In the genomic region with DNA sequence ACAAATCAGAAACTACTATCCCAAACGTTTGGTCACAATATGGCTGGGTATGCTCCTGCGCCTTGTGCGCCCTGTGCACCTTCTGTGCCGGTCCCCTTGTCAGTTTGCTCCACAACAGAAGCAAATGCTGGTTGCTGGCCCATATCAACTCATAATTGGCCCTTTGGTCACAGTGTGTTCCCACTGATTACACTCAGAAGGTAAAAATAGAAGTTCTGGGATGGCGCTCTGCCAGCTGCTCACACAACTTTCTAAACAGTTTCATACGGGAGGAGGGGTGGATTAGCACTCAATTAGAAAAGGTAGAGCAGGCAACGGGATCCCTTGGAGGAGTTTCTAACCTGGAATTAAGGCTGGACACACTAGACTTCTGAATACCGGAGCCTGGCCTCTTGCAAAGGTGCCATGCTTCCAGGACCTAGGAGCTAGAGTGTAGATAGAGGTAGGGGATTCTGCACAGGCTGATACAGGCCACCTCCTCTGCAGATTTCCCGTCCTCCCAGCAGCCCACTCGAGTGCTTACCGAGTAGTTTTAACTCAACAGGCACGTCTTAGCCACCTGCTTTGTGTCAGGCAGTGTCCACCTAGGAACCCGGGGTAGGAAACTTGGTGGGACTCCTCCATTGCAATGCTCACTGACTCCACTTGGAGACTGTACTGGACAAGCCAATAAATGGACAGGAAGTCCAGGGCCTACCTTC, we compare ENCODE assay signal across 10 mouse cellular contexts. TPM values are rescaled to one million over a fixed set of nuclear protein-coding genes. Genes with fewer than 3 reads are reported as not detected.
DNase-seq lines count a peak whose midpoint lies in the region; ATAC-seq and TF ChIP-seq lines count a peak whose summit lies in the region.
"Had no signal": no experiment of that assay in that cellular context is flagged by ENCODE, and none has a peak within 500 bp of the region (broad histone marks: within the 10 kb centered on the region; RNA-seq: fewer than 3 reads in every experiment).

No protein-coding gene starts in this region.

- no peaks in the 10 kb centered on the region for H3K9me3 ChIP-seq in liver, embryonic 13.5 days (replicated peaks)
- H3K9me3 ChIP-seq in liver, embryonic 12.5 days (replicated peaks): no peaks in the 10 kb centered on the region
- H3K9me3 ChIP-seq in heart, embryonic 10.5 days: no peaks in the 10 kb centered on the region
- no peaks in the 10 kb centered on the region for H3K9me3 ChIP-seq in liver, embryonic 15.5 days (replicated peaks)
- no peaks in the 10 kb centered on the region for H3K9me3 ChIP-seq in stomach, embryonic 16.5 days (replicated peaks; ENCODE audit: control insufficient read depth, low read length)
- H3K9me3 ChIP-seq: neural tube, embryonic 13.5 days had no signal

- H3K36me3 ChIP-seq in liver, embryonic 13.5 days: no peaks in the 10 kb centered on the region
- no peaks in the 10 kb centered on the region for H3K36me3 ChIP-seq in liver, embryonic 12.5 days
- no peaks in the 10 kb centered on the region for H3K36me3 ChIP-seq in heart, embryonic 10.5 days
- no peaks in the 10 kb centered on the region for H3K36me3 ChIP-seq in liver, embryonic 15.5 days (replicated peaks)
- H3K36me3 ChIP-seq in stomach, embryonic 16.5 days (ENCODE audit: control insufficient read depth, insufficient read depth, low read length): no peaks in the 10 kb centered on the region
- H3K36me3 ChIP-seq: neural tube, embryonic 13.5 days had no signal

- no peak overlapping the region for H3K9ac ChIP-seq in liver, embryonic 13.5 days
- no peak overlapping the region for H3K9ac ChIP-seq in liver, embryonic 12.5 days
- no peak overlapping the region for H3K9ac ChIP-seq in liver, embryonic 15.5 days
- no peak overlapping the region for H3K9ac ChIP-seq in stomach, embryonic 16.5 days (ENCODE audit: low read length)
- H3K9ac ChIP-seq: neural tube, embryonic 13.5 days had no signal

- H3K4me2 ChIP-seq in liver, embryonic 13.5 days: no peak overlapping the region
- no peak overlapping the region for H3K4me2 ChIP-seq in liver, embryonic 12.5 days
- H3K4me2 ChIP-seq in liver, embryonic 15.5 days: no peak overlapping the region
- H3K4me2 ChIP-seq in stomach, embryonic 16.5 days (ENCODE audit: low read depth, low read length): no peak overlapping the region
- H3K4me2 ChIP-seq: neural tube, embryonic 13.5 days had no signal

- H3K27ac ChIP-seq in liver, embryonic 13.5 days: no peak overlapping the region
- no peak overlapping the region for H3K27ac ChIP-seq in liver, embryonic 12.5 days
- peak overlapping the region; percentile 62 for H3K27ac ChIP-seq in heart, embryonic 10.5 days
- H3K27ac ChIP-seq in liver, embryonic 15.5 days (replicated peaks): no peak overlapping the region
- peak overlapping the region; percentile 62 for H3K27ac ChIP-seq in stomach, embryonic 16.5 days (ENCODE audit: low read length)
- H3K27ac ChIP-seq in layer of hippocampus, adult 2 months: no peak overlapping the region
- H3K27ac ChIP-seq: neural tube, embryonic 13.5 days had no signal

- 0 out of 2 replicates have a peak, but pooled peaks have one; percentile 41 for ATAC-seq in liver, embryonic 13.5 days (ENCODE audit: low read depth)
- ATAC-seq in liver, embryonic 12.5 days: no peak
- ATAC-seq in liver, embryonic 15.5 days (ENCODE audit: insufficient read depth): peak; percentile 64; the same call in 1 of the 2 replicates
- peak; percentile 65; the same call in 1 of the 2 replicates for ATAC-seq in stomach, embryonic 16.5 days (ENCODE audit: insufficient read depth, low FRiP score)

- peaks cover 9% of the 10 kb centered on the region for H3K4me1 ChIP-seq in liver, embryonic 13.5 days (replicated peaks)
- peaks cover 8% of the 10 kb centered on the region for H3K4me1 ChIP-seq in liver, embryonic 12.5 days
- peaks cover 10% of the 10 kb centered on the region for H3K4me1 ChIP-seq in heart, embryonic 10.5 days
- peaks cover 14% of the 10 kb centered on the region for H3K4me1 ChIP-seq in liver, embryonic 15.5 days (replicated peaks)
- H3K4me1 ChIP-seq in stomach, embryonic 16.5 days (ENCODE audit: control insufficient read depth, insufficient read depth, low read length): peaks cover 11% of the 10 kb centered on the region
- H3K4me1 ChIP-seq: neural tube, embryonic 13.5 days had no signal

- H3K27me3 ChIP-seq in liver, embryonic 13.5 days: no peaks in the 10 kb centered on the region
- no peaks in the 10 kb centered on the region for H3K27me3 ChIP-seq in liver, embryonic 12.5 days (replicated peaks)
- no peaks in the 10 kb centered on the region for H3K27me3 ChIP-seq in heart, embryonic 10.5 days (ENCODE audit: insufficient read depth, poor library complexity, severe bottlenecking)
- no peaks in the 10 kb centered on the region for H3K27me3 ChIP-seq in liver, embryonic 15.5 days
- H3K27me3 ChIP-seq in stomach, embryonic 16.5 days (ENCODE audit: control insufficient read depth, insufficient read depth, low read length): no peaks in the 10 kb centered on the region
- H3K27me3 ChIP-seq: CH12.LX; neural tube, embryonic 13.5 days had no signal

- TF ChIP-seq CTCF in layer of hippocampus, adult 2 months (conservative IDR thresholded peaks at IDR 0.05): no peak

- 56% methylated on average over 13 of the region's 13 CpGs for whole genome bisulfite sequencing in liver, embryonic 13.5 days (ENCODE audit: insufficient replicate concordance)
- WGBS in liver, embryonic 12.5 days (ENCODE audit: insufficient replicate concordance): 63% methylated on average over 13 of the region's 13 CpGs
- WGBS in heart, embryonic 10.5 days: 59% methylated on average over 13 of the region's 13 CpGs
- WGBS in liver, embryonic 15.5 days (ENCODE audit: insufficient replicate concordance): 41% methylated on average over 13 of the region's 13 CpGs
- WGBS in stomach, embryonic 16.5 days: 59% methylated on average over 13 of the region's 13 CpGs

- no peak for DNase-seq in liver, embryonic 13.5 days
- DNase-seq in heart, embryonic 10.5 days (ENCODE audit: low spot score): no peak
- no peak for DNase-seq in frontal cortex, postnatal 10 days (ENCODE audit: low spot score in 2 of 2)
- no peak for DNase-seq in layer of hippocampus, adult 2 months (ENCODE audit: low spot score in 2 of 2)
- no peak for DNase-seq in right cerebral cortex, postnatal 4 days

- no peak overlapping the region for H3K4me3 ChIP-seq in liver, embryonic 13.5 days (replicated peaks)
- no peak overlapping the region for H3K4me3 ChIP-seq in liver, embryonic 12.5 days
- no peak overlapping the region for H3K4me3 ChIP-seq in heart, embryonic 10.5 days
- H3K4me3 ChIP-seq in liver, embryonic 15.5 days (replicated peaks): no peak overlapping the region
- no peak overlapping the region for H3K4me3 ChIP-seq in stomach, embryonic 16.5 days (replicated peaks; ENCODE audit: low read length)
- no peak overlapping the region for H3K4me3 ChIP-seq in layer of hippocampus, adult 2 months
- H3K4me3 ChIP-seq: neural tube, embryonic 13.5 days had no signal

RNA-seq across cellular contexts. Expression of a gene that starts 16.4 kb away (rescaled TPM):
- 3.4 and 4.3 TPM in 2 replicates for polyA plus RNA-seq in liver, embryonic 13.5 days (2015; fragmentation: Nextera tagmentation; extraction: Ambion mirVana)
- 5.8 and 9.2 TPM in 2 replicates for polyA plus RNA-seq in liver, embryonic 12.5 days (2016; fragmentation: Nextera tagmentation; extraction: Ambion mirVana)
- polyA plus RNA-seq in heart, embryonic 10.5 days (2016; fragmentation: Nextera tagmentation; extraction: Ambion mirVana): 19.4 and 24.3 TPM in 2 replicates
- polyA plus RNA-seq in liver, embryonic 15.5 days (2015; fragmentation: Nextera tagmentation; extraction: Ambion mirVana): 3.2 TPM in 2 replicates
- 9.1 and 13.7 TPM in 2 replicates for polyA plus RNA-seq in stomach, embryonic 16.5 days (2015; fragmentation: Nextera tagmentation; extraction: Ambion mirVana)
- total RNA-seq in layer of hippocampus, adult 2 months (2021): 100 to 1,000 TPM; 445 to 462 TPM

RNA-seq across cellular contexts. Expression of a gene that starts 39.6 kb away (rescaled TPM):
- 28.1 and 31.7 TPM in 2 replicates for polyA plus RNA-seq in liver, embryonic 13.5 days (2015; fragmentation: Nextera tagmentation; extraction: Ambion mirVana)
- 27.0 and 27.9 TPM in 2 replicates for polyA plus RNA-seq in liver, embryonic 12.5 days (2016; fragmentation: Nextera tagmentation; extraction: Ambion mirVana)
- 9.9 and 16.7 TPM in 2 replicates for polyA plus RNA-seq in heart, embryonic 10.5 days (2016; fragmentation: Nextera tagmentation; extraction: Ambion mirVana)
- 36.9 and 39.6 TPM in 2 replicates for polyA plus RNA-seq in liver, embryonic 15.5 days (2015; fragmentation: Nextera tagmentation; extraction: Ambion mirVana)
- 146 and 153 TPM in 2 replicates for polyA plus RNA-seq in stomach, embryonic 16.5 days (2015; fragmentation: Nextera tagmentation; extraction: Ambion mirVana)
- 1 to 10 TPM; 4.6 to 4.8 TPM for total RNA-seq in layer of hippocampus, adult 2 months (2021)

Comparison
In these comparisons a context has a peak if more than half of its experiments do, and no peak if none do; other contexts are left out.
1. H3K27ac ChIP-seq: peak in heart, embryonic 10.5 days (single experiment) and stomach, embryonic 16.5 days (single experiment); none in liver, embryonic 13.5 days (single experiment), liver, embryonic 12.5 days (single experiment), liver, embryonic 15.5 days (single experiment) and layer of hippocampus, adult 2 months (single experiment).